Mouse (Mus musculus) kidney, postnatal 10 days (tissue): ENCODE data around the gene Olfr1053.
"Not testable (repeated sequence)": the region's sequence is repeated elsewhere in the genome, so short reads cannot be mapped to it uniquely, and the experiment has no call there.

Source experiments
- DNase-seq: peaks from one replicate; pipeline ENCODE4 v3.0.0; 2021; ENCODE audit warnings: mixed read lengths

Olfr1053 gene

GRCm38 (mm10) chr2:86315184-86315583 lies at the start of gene Olfr1053:
Gene Olfr1053, minus strand, starts transcription at chr2:86315284.
- no peak for DNase-seq

DNA sequence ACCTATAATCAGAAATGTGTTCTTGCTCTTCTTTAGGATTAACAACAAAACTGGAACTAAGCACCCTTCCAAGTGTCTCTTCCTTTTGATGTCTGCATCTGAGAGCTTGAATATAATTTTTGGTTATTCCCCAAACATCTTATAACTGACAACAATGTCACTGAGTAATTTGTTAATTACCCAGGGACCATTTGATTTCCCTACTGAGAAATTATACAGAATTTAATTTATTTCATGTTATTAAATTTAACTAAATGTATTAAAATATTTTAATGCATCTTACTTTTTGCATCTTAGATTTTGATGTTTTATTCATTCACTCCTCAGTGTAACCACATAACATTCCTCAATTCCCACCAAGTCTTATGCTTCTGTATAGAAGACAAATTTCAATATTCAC lies 47.3 kb upstream of the Olfr1053 start, which contains the start of gene Olfr1056:
TSS of gene Olfr1056 (minus strand) at position 101 of the 400 bp plus-strand sequence.
- no peak for DNase-seq

GRCm38 (mm10) chr2:86351751-86352150 lies 36.7 kb upstream of the Olfr1053 start:
- DNase-seq = not testable (repeated sequence)

DNA sequence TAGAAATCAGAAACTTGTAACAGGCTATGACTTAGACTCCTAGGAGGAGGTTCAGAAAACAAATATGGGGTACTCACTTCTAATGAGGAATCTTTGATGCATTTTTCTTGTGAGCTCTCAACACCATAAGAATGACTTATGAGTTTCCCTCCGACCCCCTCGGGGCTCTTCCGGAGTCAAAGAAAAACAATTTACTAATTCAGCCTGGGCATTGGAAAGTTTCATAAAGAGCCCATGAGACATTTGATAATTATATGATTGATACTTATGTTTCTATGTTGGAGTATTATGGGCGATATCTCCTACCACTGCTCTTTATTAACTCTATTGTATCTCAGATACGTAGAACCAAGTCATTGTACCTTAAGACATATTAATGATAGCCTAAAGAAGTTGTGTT lies 35.1 kb upstream of the Olfr1053 start, which contains the start of gene Olfr1055:
TSS of gene Olfr1055 (minus strand) at position 101 of the 400 bp plus-strand sequence.
- no peak for DNase-seq

DNA sequence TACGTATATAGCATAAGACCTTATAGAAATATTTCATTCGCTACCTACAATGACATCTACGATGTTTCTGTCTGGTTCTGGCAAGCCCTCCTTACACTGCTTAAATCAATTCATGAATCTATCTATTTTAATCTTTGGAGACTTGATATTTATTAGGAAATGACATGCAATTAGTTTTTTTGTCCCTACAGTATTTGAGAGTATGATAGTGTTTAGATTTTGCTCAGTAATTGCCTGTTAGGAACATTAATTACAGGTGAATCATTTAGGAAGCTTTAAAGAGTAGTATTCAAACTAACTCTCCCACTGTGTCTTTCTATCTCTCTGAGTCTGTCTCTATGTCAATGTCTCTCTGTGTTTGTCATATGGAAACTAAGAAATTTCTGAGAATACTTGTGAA lies 20.2 kb upstream of the Olfr1053 start, which contains the start of gene Olfr1054:
TSS of gene Olfr1054 (minus strand) at position 101 of the 400 bp plus-strand sequence.
- DNase-seq = no peak

GRCm38 (mm10) chr2:86292155-86292554 lies 22.9 kb downstream of the Olfr1053 start, which contains the start of gene Olfr1052:
Gene Olfr1052, plus strand, starts transcription at chr2:86292455.
- no peak for DNase-seq

- not testable (repeated sequence) for DNase-seq
Measured at GRCm38 (mm10) chr2:86278988-86279387, 36.1 kb downstream of the Olfr1053 start, which contains the start of gene Olfr1051. Gene Olfr1051, minus strand, starts transcription at chr2:86279088.
